Mouse (Mus musculus) midbrain, embryonic 16.5 days (tissue): ENCODE measurements around the gene Aqp3. TPM values are rescaled to one million over a fixed set of nuclear protein-coding genes. Genes with fewer than 3 reads are reported as not detected.
"Not testable (repeated sequence)": the region's sequence is repeated elsewhere in the genome, so short reads cannot be mapped to it uniquely, and the experiment has no call there.

Experiments used
- ATAC-seq: fragments of 200-750 bp; cut with Nextera tagmentation; 2 replicates; pipeline ENCODE4 v1.8.0; 2017; ENCODE audit warnings: moderate TSS enrichment
- H3K27ac ChIP-seq: fragments of 300-500 bp; sonication (generic); 2 replicates; pipeline ENCODE4 v1.5.1; 2014; ENCODE audit warnings: mild to moderate bottlenecking, low read length, mixed read lengths
- H3K27me3 ChIP-seq: fragments of 300-500 bp; sonication (generic); 2 replicates; pipeline ENCODE4 v1.6.1; 2014; ENCODE audit warnings: low read depth, low read length, mixed read lengths; ENCODE audit not compliant: control insufficient read depth, insufficient read depth
- H3K36me3 ChIP-seq: fragments of 300-500 bp; sonication (generic); 2 replicates; pipeline ENCODE4 v1.6.1; 2014; ENCODE audit warnings: mild to moderate bottlenecking, low read length, moderate library complexity, mixed read lengths; ENCODE audit not compliant: control insufficient read depth, insufficient read depth
- H3K4me1 ChIP-seq: fragments of 300-500 bp; sonication (generic); 2 replicates; pipeline ENCODE4 v1.6.1; 2014; ENCODE audit warnings: mild to moderate bottlenecking, low read length, mixed read lengths; ENCODE audit not compliant: control insufficient read depth, insufficient read depth
- H3K4me2 ChIP-seq: fragments of 300-500 bp; sonication (generic); 2 replicates; pipeline ENCODE4 v1.6.1; 2014; ENCODE audit warnings: mild to moderate bottlenecking, low read length, mixed read lengths
- H3K4me3 ChIP-seq: fragments of 300-500 bp; sonication (generic); 2 replicates; pipeline ENCODE4 v1.5.1; 2014; ENCODE audit warnings: low read depth, mild to moderate bottlenecking, low read length, moderate library complexity, mixed read lengths
- H3K9ac ChIP-seq: fragments of 300-500 bp; sonication (generic); 2 replicates; pipeline ENCODE4 v1.6.1; 2014; ENCODE audit warnings: low read depth, low read length, mixed read lengths
- H3K9me3 ChIP-seq: fragments of 300-500 bp; sonication (generic); replicated peaks from 2 replicates; pipeline ENCODE4 v1.6.1; 2014; ENCODE audit warnings: mild to moderate bottlenecking, low read length, mixed read lengths; ENCODE audit not compliant: control insufficient read depth, poor library complexity, severe bottlenecking
- WGBS: fragments of 180-500 bp; shearing (Covaris S2); extraction: QIAGEN DNeasy Blood & Tissue Kit; methylation state at CpG from one replicate; pipeline ENCODE4 v1.1.7; 2014; 5-methylcytosine and 5-hydroxymethylcytosine counted together
- polyA plus RNA-seq: library from polyadenylated mRNA; unstranded; fragments of >200 nt; fragmentation: Nextera tagmentation; extraction: Ambion mirVana; gene quantifications from 2 replicates; pipeline ENCODE4 v1.2.1, GENCODE M21; 2015

Gene Aqp3
- polyA plus RNA-seq, 1 experiment from 2014 or later = 0.24 TPM

- 61% methylated on average over 9 of the region's 9 CpGs for WGBS
- ATAC-seq = no peak
- no peaks in the 10 kb centered on the region for H3K36me3 ChIP-seq
These were observed 3.6 kb downstream of the Aqp3 start for GRCm38 (mm10) chr4:41094361-41094760.

GRCm38 (mm10) chr4:41092958-41093357, 5.0 kb downstream of the Aqp3 start:
- peaks cover 6% of the 10 kb centered on the region; the same call in 1 of the 2 replicates for H3K27me3 ChIP-seq
- H3K4me1 ChIP-seq = no peaks in the 10 kb centered on the region
- WGBS = 92% methylated on average over 1 of the region's 1 CpGs
- no peak overlapping the region for H3K27ac ChIP-seq
- H3K4me3 ChIP-seq = no peak overlapping the region
- no peak overlapping the region for H3K9ac ChIP-seq
- H3K4me2 ChIP-seq = no peak overlapping the region
- no peaks in the 10 kb centered on the region for H3K36me3 ChIP-seq
- no peak for ATAC-seq
- no peaks in the 10 kb centered on the region for H3K9me3 ChIP-seq

More at GRCm38 (mm10) chr4:41094361-41094760, 3.6 kb downstream of the Aqp3 start:
- no peak overlapping the region for H3K9ac ChIP-seq
- no peaks in the 10 kb centered on the region for H3K9me3 ChIP-seq
- peaks cover 4% of the 10 kb centered on the region for H3K4me1 ChIP-seq
- peaks cover 9% of the 10 kb centered on the region; the same call in 1 of the 2 replicates for H3K27me3 ChIP-seq
- H3K4me3 ChIP-seq = no peak overlapping the region
- no peak overlapping the region for H3K4me2 ChIP-seq
- H3K27ac ChIP-seq = no peak overlapping the region

GRCm38 (mm10) chr4:41091391-41091790, 6.6 kb downstream of the Aqp3 start:
- Histone ChIP-seq H3K4me2 (no peak overlapping the region), H3K36me3 (no peaks in the 10 kb centered on the region), H3K27me3 (no peaks in the 10 kb centered on the region), H3K4me1 (no peaks in the 10 kb centered on the region), H3K9ac (no peak overlapping the region), H3K27ac (no peak overlapping the region), H3K4me3 (no peak overlapping the region), H3K9me3 (no peaks in the 10 kb centered on the region)
- no peak for ATAC-seq
- WGBS = 68% methylated on average over 3 of the region's 3 CpGs

DNA sequence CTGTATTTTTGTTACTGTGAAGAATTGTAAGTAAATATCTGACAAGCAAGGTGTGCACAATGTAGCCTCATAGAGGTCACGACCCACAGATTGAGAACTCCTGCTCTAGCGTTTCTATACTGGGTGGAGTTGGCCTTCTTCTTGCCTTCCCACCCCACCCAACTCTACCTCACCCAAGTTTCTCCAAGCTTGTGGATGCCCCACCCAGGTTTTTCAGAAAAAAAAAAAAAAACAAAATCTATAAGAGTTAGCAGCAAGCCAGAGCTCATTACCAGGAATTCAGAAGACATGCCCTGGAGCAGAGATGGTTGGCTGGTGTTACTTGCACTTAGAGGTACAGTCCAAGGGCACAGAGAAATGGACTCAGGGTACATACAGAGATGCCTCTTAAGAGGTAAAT, 8.3 kb downstream of the Aqp3 start:
- Histone ChIP-seq H3K27me3 (no peaks in the 10 kb centered on the region), H3K4me3 (no peak overlapping the region), H3K9ac (no peak overlapping the region), H3K9me3 (no peaks in the 10 kb centered on the region), H3K4me2 (no peak overlapping the region), H3K36me3 (no peaks in the 10 kb centered on the region), H3K27ac (no peak overlapping the region), H3K4me1 (no peaks in the 10 kb centered on the region)
- ATAC-seq = no peak
- 79% methylated on average over 2 of the region's 2 CpGs for WGBS

DNA sequence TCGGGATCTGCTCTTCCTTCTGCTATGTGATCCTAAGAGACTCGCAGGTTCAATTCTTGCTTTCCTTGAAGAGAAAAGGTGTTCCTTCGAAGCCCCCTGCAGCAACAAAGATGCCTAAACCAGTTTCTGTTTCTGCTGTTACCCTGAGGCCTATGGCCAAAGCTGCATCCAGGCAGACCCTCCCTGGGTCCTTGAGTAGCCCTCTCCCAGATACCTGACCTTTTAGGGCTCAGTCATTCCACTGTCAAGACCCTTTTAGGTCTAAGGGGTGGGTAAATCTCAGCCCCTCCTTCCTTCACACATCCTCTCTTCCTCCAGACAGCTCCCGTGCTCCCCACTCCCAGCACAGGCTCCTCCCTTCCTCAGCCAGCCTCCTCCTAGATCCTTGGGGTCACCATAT, 8.8 kb downstream of the Aqp3 start:
- no peak for ATAC-seq
- Histone ChIP-seq H3K4me2 (no peak overlapping the region), H3K4me1 (no peaks in the 10 kb centered on the region), H3K9ac (no peak overlapping the region), H3K4me3 (no peak overlapping the region), H3K36me3 (no peaks in the 10 kb centered on the region), H3K27me3 (no peaks in the 10 kb centered on the region), H3K27ac (no peak overlapping the region), H3K9me3 (no peaks in the 10 kb centered on the region)
- 85% methylated on average over 4 of the region's 4 CpGs for WGBS

GRCm38 (mm10) chr4:41087459-41088298, 10.3 kb downstream of the Aqp3 start:
- Histone ChIP-seq H3K27me3 (no peaks in the 10 kb centered on the region), H3K4me3 (no peak overlapping the region), H3K36me3 (no peaks in the 10 kb centered on the region), H3K4me2 (no peak overlapping the region), H3K9me3 (no peaks in the 10 kb centered on the region), H3K4me1 (no peaks in the 10 kb centered on the region), H3K27ac (no peak overlapping the region), H3K9ac (no peak overlapping the region)
- 88% methylated on average over 16 of the region's 16 CpGs for WGBS
- ATAC-seq = no peak

DNA sequence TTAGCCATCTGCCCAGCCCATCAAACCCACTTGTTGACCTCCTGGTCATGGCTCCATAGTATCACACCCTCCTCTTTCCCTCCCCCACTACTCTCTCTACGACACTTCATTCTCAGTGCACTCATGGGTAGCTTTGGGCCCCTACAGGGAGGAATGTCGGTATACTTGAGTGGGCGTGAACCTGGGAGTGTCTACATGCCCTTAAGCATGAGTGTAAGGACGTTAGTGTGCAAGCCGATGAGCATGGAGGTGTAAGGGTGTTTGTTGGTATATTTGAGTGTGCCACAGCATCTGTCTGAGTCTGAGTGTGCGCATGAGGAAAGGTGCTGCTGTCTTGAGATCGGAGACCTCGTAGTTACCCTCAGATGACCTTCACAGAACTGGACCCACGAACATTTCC, 11.0 kb downstream of the Aqp3 start:
- no peak overlapping the region for H3K9ac ChIP-seq
- no peaks in the 10 kb centered on the region for H3K4me1 ChIP-seq
- no peaks in the 10 kb centered on the region for H3K9me3 ChIP-seq
- no peaks in the 10 kb centered on the region for H3K36me3 ChIP-seq
- H3K27ac ChIP-seq = no peak overlapping the region
- H3K4me2 ChIP-seq = no peak overlapping the region
- no peak overlapping the region for H3K4me3 ChIP-seq
- H3K27me3 ChIP-seq = no peaks in the 10 kb centered on the region
- no peak for ATAC-seq
- WGBS = 80% methylated on average over 9 of the region's 9 CpGs

DNA sequence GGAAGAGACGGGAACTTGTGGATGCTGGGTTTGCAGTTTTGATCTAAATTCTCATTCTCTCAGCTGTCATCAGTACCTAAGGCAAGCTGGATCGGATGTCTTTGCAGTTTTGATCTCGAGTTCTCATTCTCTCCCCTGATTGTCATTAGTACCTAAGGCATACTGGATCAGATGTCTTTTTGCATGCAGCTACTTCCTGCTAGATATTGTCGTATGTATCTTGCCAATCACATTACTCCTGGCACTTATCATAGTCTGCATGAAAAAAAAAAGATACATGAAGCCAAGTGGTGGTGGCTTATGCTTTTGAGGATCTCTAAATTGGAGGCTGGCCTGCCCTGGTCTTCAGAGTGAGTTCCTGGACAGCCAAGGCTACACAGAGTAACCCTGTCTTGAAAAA, 13.2 kb downstream of the Aqp3 start:
- Histone ChIP-seq H3K9me3 (no peaks in the 10 kb centered on the region), H3K4me3 (no peak overlapping the region), H3K4me2 (no peak overlapping the region), H3K4me1 (no peaks in the 10 kb centered on the region), H3K9ac (no peak overlapping the region), H3K36me3 (no peaks in the 10 kb centered on the region), H3K27me3 (no peaks in the 10 kb centered on the region), H3K27ac (no peak overlapping the region)
- no peak for ATAC-seq
- WGBS = 88% methylated on average over 4 of the region's 4 CpGs

DNA sequence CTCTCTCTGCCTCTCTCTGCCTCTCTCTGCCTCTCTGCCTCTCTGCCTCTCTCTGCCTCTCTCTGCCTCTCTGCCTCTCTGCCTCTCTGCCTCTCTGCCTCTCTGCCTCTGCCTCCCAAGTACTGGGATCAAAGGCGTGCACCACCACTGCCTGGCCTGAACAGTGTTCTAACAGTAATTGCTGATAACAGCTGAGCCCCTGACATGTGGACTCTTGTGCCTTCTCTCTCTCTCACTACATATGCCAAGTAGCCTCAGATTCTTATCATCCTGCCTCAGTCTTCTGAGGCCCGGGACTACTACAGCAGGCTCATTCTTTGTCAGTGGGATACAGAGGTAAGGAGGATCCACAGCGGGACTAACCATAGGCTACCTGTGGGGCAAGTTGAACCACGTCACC, 15.2 kb downstream of the Aqp3 start:
- H3K9ac ChIP-seq, H3K27ac ChIP-seq, H3K4me1 ChIP-seq, H3K36me3 ChIP-seq, ATAC-seq, H3K4me3 ChIP-seq, H3K27me3 ChIP-seq, H3K9me3 ChIP-seq, H3K4me2 ChIP-seq: not testable (repeated sequence)
- WGBS = 70% methylated on average over 4 of the region's 4 CpGs
